Mouse (Mus musculus) left cerebral cortex, postnatal 25 days (tissue): Measurements from ENCODE around the gene Zfp78. TPM values are rescaled to one million over a fixed set of nuclear protein-coding genes. Genes with fewer than 3 reads are reported as not detected.
A peak's percentile ranks its signal among the peaks of the same experiment; 100 is the strongest.
"Not testable (repeated sequence)": the region's sequence is repeated elsewhere in the genome, so short reads cannot be mapped to it uniquely, and the experiment has no call there.

Source experiments
- DNase-seq, 2 experiments: peaks; one replicate each; pipeline ENCODE4 v3.0.0; 2022; ENCODE audit warnings: low spot score in 2 of 2, mixed read lengths in 1 of 2
- intact Hi-C: fragments of 180-260 bp; cut with DNase I; formaldehyde crosslinking; loops from one replicate; pipeline ENCODE4 v1.15.1; 2025
- total RNA-seq, 2 experiments: library from RNA; stranded (reverse); gene quantifications; 2 replicates each; pipeline ENCODE4 v1.2.3; 2021

Gene Zfp78
- 1 to 10 TPM; 3.9 to 4.6 TPM for total RNA-seq

- intact Hi-C loops: loop anchor here (2.0 to 10.0 kb wide), 5 partner anchors 20 to 934 kb away; partner anchors contain the start of genes Gm3854, Zfp28 and Zim1
- peak; percentile 86 to 92 for DNase-seq
These were observed at the start of gene Zfp78 for GRCm38 (mm10) chr7:6363047-6363488. Gene Zfp78, plus strand, starts transcription at chr7:6363280.

- intact Hi-C loops: loop anchor here (2.0 kb wide), 1 partner anchor 14 kb away; no protein-coding TSS in a partner anchor
- DNase-seq: peak; percentile 44 to 47
These were observed 32.4 kb upstream of the Zfp78 start for GRCm38 (mm10) chr7:6330458-6331232.

GRCm38 (mm10) chr7:6331233-6331956 lies 31.7 kb upstream of the Zfp78 start, which contains the start of gene Zfp583:
Gene Zfp583, minus strand, starts transcription at chr7:6331285.
- intact Hi-C loops: loop anchor here (2.0 kb wide), 1 partner anchor 13 kb away; no protein-coding TSS in a partner anchor
- DNase-seq: peak; percentile 92

- intact Hi-C loops: no loop called here
- DNase-seq: no peak
These were observed 23.2 kb upstream of the Zfp78 start for GRCm38 (mm10) chr7:6339865-6340264.

- intact Hi-C loops: loop anchor here (2.0 kb wide), 2 partner anchors 13 to 19 kb away; partner anchors contain the start of genes Zfp583 and Zfp78
- peak; percentile 88 to 93 for DNase-seq
These were observed 19.5 kb upstream of the Zfp78 start, which contains the start of gene Gm3854 for GRCm38 (mm10) chr7:6343501-6344071. Gene Gm3854, plus strand, starts transcription at chr7:6343759.

- intact Hi-C loops: loop anchor here (2.0 kb wide), 1 partner anchor 13 kb away; the partner anchor contains the start of gene Zfp583
- no peak for DNase-seq
These were observed 19.0 kb upstream of the Zfp78 start for GRCm38 (mm10) chr7:6344124-6344523.

GRCm38 (mm10) chr7:6358121-6358520 lies 5.0 kb upstream of the Zfp78 start:
- intact Hi-C loops: loop anchor here (5.0 to 10.0 kb wide), 2 partner anchors 227 to 559 kb away; no protein-coding TSS in a partner anchor
- DNase-seq: no peak

GRCm38 (mm10) chr7:6358937-6359590 lies 4.0 kb upstream of the Zfp78 start:
- intact Hi-C loops: loop anchor here (1.0 to 10.0 kb wide), 3 partner anchors 71 to 558 kb away; no protein-coding TSS in a partner anchor
- peak in 1 of 2 experiments; percentile 53 for DNase-seq

GRCm38 (mm10) chr7:6360477-6361060 lies 2.5 kb upstream of the Zfp78 start:
- intact Hi-C loops: loop anchor here (5.0 to 10.0 kb wide), 3 partner anchors 334 to 937 kb away; partner anchors contain the start of gene Zim1

GRCm38 (mm10) chr7:6361756-6362155 lies 1.3 kb upstream of the Zfp78 start:
- no peak for DNase-seq
- intact Hi-C loops: loop anchor here (2.0 to 10.0 kb wide), 5 partner anchors 19 to 936 kb away; partner anchors contain the start of genes Gm3854, Zfp28 and Zim1

More at GRCm38 (mm10) chr7:6360477-6361060, 2.5 kb upstream of the Zfp78 start:
- DNase-seq: no peak

- DNase-seq: peak; percentile 96 to 100
- intact Hi-C loops: loop anchor here (2.0 to 10.0 kb wide), 5 partner anchors 20 to 935 kb away; partner anchors contain the start of genes Gm3854, Zfp28 and Zim1
These were observed 623 bp upstream of the Zfp78 start for GRCm38 (mm10) chr7:6362268-6363046.

GRCm38 (mm10) chr7:6364761-6365160 lies 1.7 kb downstream of the Zfp78 start:
- intact Hi-C loops: loop anchor here (5.0 to 10.0 kb wide), 3 partner anchors 330 to 933 kb away; partner anchors contain the start of gene Zim1
- DNase-seq: no peak

GRCm38 (mm10) chr7:6367185-6367584 lies 4.1 kb downstream of the Zfp78 start:
- intact Hi-C loops: loop anchor here (10.0 kb wide), 1 partner anchor 328 kb away; the partner anchor contains the start of gene Zim1
- DNase-seq: no peak

- DNase-seq: not testable (repeated sequence)
- intact Hi-C loops: loop anchor here (10.0 kb wide), 1 partner anchor 327 kb away; the partner anchor contains the start of gene Zim1
These were observed 5.1 kb downstream of the Zfp78 start for GRCm38 (mm10) chr7:6368146-6368545.

GRCm38 (mm10) chr7:6369460-6369859 lies 6.4 kb downstream of the Zfp78 start:
- DNase-seq: no peak
- intact Hi-C loops: loop anchor here (10.0 kb wide), 1 partner anchor 325 kb away; the partner anchor contains the start of gene Zim1

GRCm38 (mm10) chr7:6372993-6373392 lies 9.9 kb downstream of the Zfp78 start:
- no peak for DNase-seq
- intact Hi-C loops: no loop called here

- DNase-seq: peak; percentile 69 to 95
- intact Hi-C loops: loop anchor here (1.0 to 2.0 kb wide), 2 partner anchors 42 to 398 kb away; no protein-coding TSS in a partner anchor
These were observed 15.4 kb downstream of the Zfp78 start for GRCm38 (mm10) chr7:6378441-6378840.
